Mouse (Mus musculus) adrenal gland, postnatal 0 days (tissue): ENCODE results near the gene Ift20. TPM values are rescaled to one million over a fixed set of nuclear protein-coding genes. Genes with fewer than 3 reads are reported as not detected.

Source experiments
- polyA plus RNA-seq: library from polyadenylated mRNA; unstranded; fragments of >200 nt; fragmentation: Nextera tagmentation; extraction: Ambion mirVana; gene quantifications from 2 replicates; pipeline ENCODE4 v1.2.1, GENCODE M21; 2015

Gene Ift20
- 193 and 207 TPM in 2 replicates for polyA plus RNA-seq

GRCm38 (mm10) chr11:78536080-78536689, at the start of gene Ift20, which contains the start of gene Tnfaip1:
Gene Ift20, plus strand, starts transcription at chr11:78536361.
Gene Tnfaip1, minus strand, starts transcription at chr11:78536332.

GRCm38 (mm10) chr11:78497544-78498522, 38.3 kb upstream of the Ift20 start, which contains the start of gene Sarm1:
Gene Sarm1, minus strand, starts transcription at chr11:78497754.

GRCm38 (mm10) chr11:78499004-78499403, 37.2 kb upstream of the Ift20 start, which contains the start of gene Vtn:
Gene Vtn, plus strand, starts transcription at chr11:78499091.

GRCm38 (mm10) chr11:78502909-78503650, 33.1 kb upstream of the Ift20 start, which contains the start of gene Sebox:
Gene Sebox, plus strand, starts transcription at chr11:78503447.

GRCm38 (mm10) chr11:78512025-78512957, 23.9 kb upstream of the Ift20 start, which contains the start of the genes Tmem199 and Poldip2:
Gene Tmem199, minus strand, starts transcription at chr11:78512172.
Gene Poldip2, plus strand, starts transcription at chr11:78512193.

GRCm38 (mm10) chr11:78550168-78551058, 14.3 kb downstream of the Ift20 start, which contains the start of gene Tmem97:
Gene Tmem97, minus strand, starts transcription at chr11:78550777.

Other genes with a start within 250 kb of the Ift20 start
- 0.21 TPM in 1 of 2 replicates, not detected in the other for gene BC030499, start 245.5 kb upstream of the Ift20 start, polyA plus RNA-seq
- 6.4 and 8.2 TPM in 2 replicates for gene Spag5, start 234.8 kb upstream of the Ift20 start, polyA plus RNA-seq
- gene Aldoc, start 213.4 kb upstream of the Ift20 start, polyA plus RNA-seq: 13.7 and 19.6 TPM in 2 replicates
- 50.8 and 80.0 TPM in 2 replicates for gene Pigs, start 207.9 kb upstream of the Ift20 start, polyA plus RNA-seq
- 82.0 and 100 TPM in 2 replicates for gene Unc119, start 192.9 kb upstream of the Ift20 start, polyA plus RNA-seq
- 0.06 TPM in 1 of 2 replicates, not detected in the other for gene Foxn1, start 149.8 kb upstream of the Ift20 start, polyA plus RNA-seq
- gene Slc13a2, start 114.1 kb upstream of the Ift20 start, polyA plus RNA-seq: 0.11 and 0.21 TPM in 2 replicates
- gene Slc46a1, start 70.7 kb upstream of the Ift20 start, polyA plus RNA-seq: 13.1 and 25.8 TPM in 2 replicates
- 5.0 and 7.8 TPM in 2 replicates for gene Sarm1, start 38.6 kb upstream of the Ift20 start, polyA plus RNA-seq
- 41.1 and 59.4 TPM in 2 replicates for gene Vtn, start 37.3 kb upstream of the Ift20 start, polyA plus RNA-seq
- gene Sebox, start 32.9 kb upstream of the Ift20 start, polyA plus RNA-seq: not detected in 2 replicates
- 49.5 and 55.2 TPM in 2 replicates for gene Tmem199, start 24.2 kb upstream of the Ift20 start, polyA plus RNA-seq
- gene Poldip2, start 24.2 kb upstream of the Ift20 start, polyA plus RNA-seq: 122 and 191 TPM in 2 replicates
- gene Tnfaip1, start within 50 bp of the Ift20 start, polyA plus RNA-seq: 33.2 and 38.8 TPM in 2 replicates
- 34.3 and 47.6 TPM in 2 replicates for gene Tmem97, start 14.4 kb downstream of the Ift20 start, polyA plus RNA-seq
- gene Nlk, start 161.0 kb downstream of the Ift20 start, polyA plus RNA-seq: 12.1 and 15.6 TPM in 2 replicates
- gene Ccnq, start 215.4 kb downstream of the Ift20 start, polyA plus RNA-seq: 73.8 and 92.7 TPM in 2 replicates